Mouse (Mus musculus) heart, adult 2 months (tissue): ENCODE measurements around the gene Cnot6.
A peak's percentile ranks its signal among the peaks of the same experiment; 100 is the strongest.

Experiments
- CTCF ChIP-seq: fragments of 200-600 bp; IDR thresholded peaks from 2 replicates; pipeline ENCODE4 v1.8.1; 2022; ENCODE audit warnings: antibody characterized with exemption, mild to moderate bottlenecking, moderate library complexity
- EP300 ChIP-seq: fragments of 200-500 bp; IDR thresholded peaks from 2 replicates; pipeline ENCODE4 v1.6.1; 2011; ENCODE audit warnings: low read depth, low read length, control low read depth; ENCODE audit not compliant: insufficient read depth

DNA sequence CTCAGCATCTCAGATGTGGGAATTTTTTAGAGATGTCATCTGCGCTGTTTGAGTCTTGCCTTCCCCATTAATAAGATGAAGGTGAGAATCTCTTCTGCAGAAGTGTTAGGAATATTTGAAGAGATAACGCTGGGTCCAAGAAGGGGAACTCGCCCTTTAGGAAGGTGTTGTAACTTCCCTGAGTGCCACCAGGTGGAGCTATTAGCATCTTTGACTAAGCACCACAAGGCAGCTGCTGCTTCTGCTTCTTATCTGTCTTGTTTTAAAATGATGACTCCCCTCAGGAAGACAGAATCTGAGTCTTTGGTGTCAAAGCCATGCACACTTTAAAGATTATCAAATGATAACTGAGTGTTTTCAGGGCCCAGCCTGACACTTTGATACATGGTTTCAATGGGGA is 15.4 kb upstream of the Cnot6 start:
- TF ChIP-seq EP300 (0 out of 2 replicates have a peak, but pooled peaks have one; percentile 46), CTCF (peak; percentile 95)
